Mouse (Mus musculus) kidney, postnatal 0 days (tissue): Measurements from ENCODE around the gene Whamm. TPM values are rescaled to one million over a fixed set of nuclear protein-coding genes. Genes with fewer than 3 reads are reported as not detected.

Source experiments
- ATAC-seq: fragments of 200-750 bp; cut with Nextera tagmentation; replicated peaks from 2 replicates; pipeline ENCODE4 v1.8.0; 2017; ENCODE audit warnings: low read depth, moderate number of reproducible peaks, moderate TSS enrichment, moderate library complexity; ENCODE audit not compliant: low FRiP score
- DNase-seq: peaks from one replicate; pipeline ENCODE4 v3.0.0-alpha.2; 2016; ENCODE audit warnings: low spot score
- H3K27ac ChIP-seq: fragments of 300-500 bp; sonication (generic); 2 replicates; pipeline ENCODE4 v1.5.1; 2014; ENCODE audit warnings: mild to moderate bottlenecking
- H3K27me3 ChIP-seq: fragments of 300-500 bp; sonication (generic); 2 replicates; pipeline ENCODE4 v1.6.1; 2014; ENCODE audit warnings: low read length, mixed read lengths; ENCODE audit not compliant: insufficient read depth
- H3K36me3 ChIP-seq: fragments of 300-500 bp; sonication (generic); 2 replicates; pipeline ENCODE4 v1.6.1; 2014; ENCODE audit warnings: low read length, mixed read lengths; ENCODE audit not compliant: insufficient read depth
- H3K4me1 ChIP-seq: fragments of 300-500 bp; sonication (generic); replicated peaks from 2 replicates; pipeline ENCODE4 v1.6.1; 2014; ENCODE audit warnings: antibody characterized with exemption, low read length, mixed read lengths; ENCODE audit not compliant: insufficient read depth
- H3K4me2 ChIP-seq: fragments of 300-500 bp; sonication (generic); 2 replicates; pipeline ENCODE4 v1.6.1; 2014; ENCODE audit warnings: mild to moderate bottlenecking, low read length, moderate library complexity, mixed read lengths
- H3K4me3 ChIP-seq: fragments of 300-500 bp; sonication (generic); replicated peaks from 2 replicates; pipeline ENCODE4 v1.5.1; 2014; ENCODE audit warnings: low read depth, low read length
- H3K9ac ChIP-seq: fragments of 300-500 bp; sonication (generic); 2 replicates; pipeline ENCODE4 v1.6.1; 2014; ENCODE audit warnings: low read depth, low read length
- H3K9me3 ChIP-seq: fragments of 300-500 bp; sonication (generic); replicated peaks from 2 replicates; pipeline ENCODE4 v1.6.1; 2016; ENCODE audit warnings: low read length, inconsistent platforms, mixed read lengths
- CTCF ChIP-seq: IDR thresholded peaks from 2 replicates; pipeline ENCODE4 v1.5.1; 2016; ENCODE audit warnings: antibody characterized with exemption, low read depth, mild to moderate bottlenecking, moderate library complexity
- WGBS: fragments of 180-500 bp; shearing (Covaris S2); extraction: QIAGEN DNeasy Blood & Tissue Kit; methylation state at CpG from one replicate; pipeline ENCODE4 v1.1.7; 2014; 5-methylcytosine and 5-hydroxymethylcytosine counted together
- polyA plus RNA-seq: library from polyadenylated mRNA; unstranded; fragments of >200 nt; fragmentation: Nextera tagmentation; extraction: Ambion mirVana; gene quantifications from 2 replicates; pipeline ENCODE4 v1.2.1, GENCODE M21; 2015

The Whamm gene
- polyA plus RNA-seq, result 5.1 and 5.7 TPM in 2 replicates

DNA sequence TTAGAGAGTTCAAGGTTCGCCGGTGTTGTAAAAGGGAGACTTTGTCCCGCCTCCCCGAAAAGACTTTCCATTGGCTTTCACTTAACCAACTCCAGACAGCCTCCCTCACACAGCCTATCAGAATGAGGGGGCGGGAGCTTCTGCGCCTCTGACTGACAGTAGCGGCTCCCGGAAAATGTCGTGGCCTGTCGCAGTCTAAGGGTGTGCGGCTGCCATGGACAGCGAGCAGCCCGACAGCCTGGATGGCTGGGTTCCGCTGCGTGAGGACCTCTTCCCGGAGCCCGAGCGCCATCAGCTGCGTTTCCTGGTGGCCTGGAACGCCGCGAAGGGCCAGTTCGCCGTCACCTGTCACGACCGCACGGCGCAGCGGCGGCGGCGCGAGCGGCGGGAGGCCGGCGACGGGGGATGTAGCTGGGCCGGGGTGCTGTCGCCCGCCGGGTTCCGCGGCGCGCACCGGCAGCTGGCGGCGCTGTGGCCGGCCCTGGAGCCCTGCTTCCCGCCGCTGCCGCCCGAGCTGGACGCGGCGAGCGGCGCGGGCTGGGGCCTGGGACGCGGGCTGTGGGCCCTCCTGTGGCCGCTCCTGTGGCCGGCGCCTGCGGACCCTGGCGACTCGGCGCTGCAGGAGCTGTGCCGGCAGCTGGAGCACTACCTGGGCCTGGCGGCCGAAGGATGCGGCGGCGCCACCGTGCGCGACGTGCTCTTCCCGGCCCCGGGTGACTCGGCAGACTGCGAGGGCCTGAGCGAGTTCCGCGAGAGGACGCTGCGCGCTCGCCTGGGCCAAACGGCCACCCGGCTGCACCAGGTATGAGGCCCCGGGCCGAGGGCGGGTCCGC, at the start of gene Whamm:
Whamm (plus strand) TSS at position 159 of the 833 bp plus-strand sequence.
- Histone ChIP-seq H3K9ac (peak within 1 kb of the TSS; percentile 87), H3K4me3 (peak within 1 kb of the TSS; percentile 90), H3K27ac (peak within 1 kb of the TSS; percentile 95), H3K36me3 (0 out of 2 replicates have a peak, but pooled peaks cover 5% of the 10 kb centered on the region), H3K27me3 (no peaks in the 10 kb centered on the region), H3K9me3 (no peaks in the 10 kb centered on the region), H3K4me2 (peak within 1 kb of the TSS; percentile 69), H3K4me1 (0 out of 2 replicates have a peak, but pooled peaks cover 5% of the 10 kb centered on the region)
- DNase-seq (peak; percentile 98), ATAC-seq (peak; percentile 99)
- under 1% methylated on average over 88 of the region's 96 CpGs for WGBS
- TF ChIP-seq CTCF, result peak; percentile 16

DNA sequence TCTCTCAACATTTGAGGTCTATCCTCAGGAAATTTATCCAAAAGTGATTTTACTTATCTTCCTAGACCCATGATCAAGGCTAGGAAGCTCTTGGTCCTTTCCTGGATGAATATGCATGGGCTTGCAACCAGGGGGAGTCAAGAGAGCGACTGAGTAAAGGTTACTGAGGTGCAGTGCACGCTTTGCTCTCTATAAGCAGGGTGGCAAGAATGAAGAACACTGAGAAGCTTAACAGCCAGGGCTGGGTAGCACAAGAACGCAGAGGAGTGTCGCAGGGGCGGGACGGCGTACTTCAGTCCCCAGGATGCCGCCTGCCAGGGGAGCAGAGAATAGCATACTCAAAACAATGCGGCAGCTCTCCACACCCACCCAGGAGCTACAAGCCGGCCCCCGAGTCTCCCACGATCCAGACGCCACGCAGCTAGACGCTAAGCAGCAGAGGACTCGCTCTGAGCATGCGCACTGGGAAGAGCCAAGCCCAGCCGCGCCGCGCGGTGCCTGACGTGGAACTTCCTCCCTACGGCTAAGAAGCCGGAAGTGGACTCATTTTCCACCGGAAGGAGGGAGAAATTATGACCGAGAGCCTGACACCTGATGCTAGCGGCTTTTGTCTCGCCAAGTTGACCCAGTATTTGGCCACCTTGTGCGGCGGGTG, 47.9 kb upstream of the Whamm start:
- peak overlapping the region; percentile 75 for H3K4me3 ChIP-seq
- ATAC-seq (peak; percentile 96), DNase-seq (peak; percentile 97)
- peak overlapping the region; percentile 96 for H3K27ac ChIP-seq
- H3K9ac ChIP-seq, result peak overlapping the region; percentile 67
- WGBS, result under 1% methylated on average over 31 of the region's 31 CpGs
- no peaks in the 10 kb centered on the region for H3K27me3 ChIP-seq
- H3K36me3 ChIP-seq, result no peaks in the 10 kb centered on the region
- H3K4me2 ChIP-seq, result peak overlapping the region; percentile 85
- peak; percentile 59 for TF ChIP-seq CTCF
- no peaks in the 10 kb centered on the region for H3K9me3 ChIP-seq
- H3K4me1 ChIP-seq, result peaks cover 8% of the 10 kb centered on the region; the same call in 1 of the 2 replicates

DNA sequence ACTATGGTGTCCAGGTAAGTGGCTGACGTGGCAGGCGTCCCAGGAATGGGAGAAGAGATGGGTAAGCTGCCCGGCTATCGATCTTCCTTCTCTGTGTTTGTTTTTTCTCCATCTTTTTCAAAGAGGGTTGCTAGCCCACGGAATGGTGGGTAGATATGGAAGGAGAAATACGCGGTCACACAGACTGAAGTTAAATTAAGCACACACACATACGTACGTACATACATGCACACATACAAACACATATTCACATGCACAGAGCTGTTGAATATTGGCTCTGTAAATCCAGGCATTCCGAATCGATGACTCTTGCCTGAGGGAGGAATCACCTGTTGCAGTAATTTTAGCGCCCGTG, 47.4 kb upstream of the Whamm start:
- Histone ChIP-seq H3K4me3 (peak overlapping the region; percentile 75), H3K4me1 (peaks cover 8% of the 10 kb centered on the region; the same call in 1 of the 2 replicates), H3K4me2 (peak overlapping the region; percentile 85), H3K36me3 (no peaks in the 10 kb centered on the region), H3K9ac (peak overlapping the region; percentile 67), H3K9me3 (no peaks in the 10 kb centered on the region), H3K27ac (peak overlapping the region; percentile 96), H3K27me3 (no peaks in the 10 kb centered on the region)
- no peak for TF ChIP-seq CTCF
- no peak for DNase-seq
- ATAC-seq, result no peak
- 8% methylated on average over 13 of the region's 13 CpGs for WGBS

DNA sequence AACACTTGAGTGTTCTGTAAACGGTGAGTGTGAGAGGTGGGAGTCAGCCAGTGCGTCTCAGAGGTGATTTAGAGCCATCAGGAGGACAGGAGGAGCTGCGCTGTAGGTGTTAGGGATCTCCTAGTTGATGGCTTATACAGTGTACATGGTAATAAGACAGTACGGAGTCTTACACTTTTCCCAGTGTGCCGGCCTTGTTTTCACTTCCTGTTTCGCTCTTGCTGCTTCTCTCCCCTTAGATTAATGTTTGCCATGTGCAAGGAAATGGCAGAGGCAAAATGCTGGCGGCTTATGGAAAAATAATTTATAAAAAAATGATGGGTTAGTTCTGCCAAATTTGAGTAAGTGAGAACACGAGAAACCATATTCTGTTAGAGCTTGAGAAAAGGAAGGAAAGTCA, 42.1 kb upstream of the Whamm start:
- Histone ChIP-seq H3K4me2 (no peak overlapping the region), H3K9ac (no peak overlapping the region), H3K4me3 (no peak overlapping the region), H3K27ac (no peak overlapping the region), H3K9me3 (no peaks in the 10 kb centered on the region), H3K27me3 (no peaks in the 10 kb centered on the region), H3K36me3 (peaks cover 33% of the 10 kb centered on the region), H3K4me1 (peaks cover 6% of the 10 kb centered on the region; the same call in 1 of the 2 replicates)
- ATAC-seq, result no peak
- DNase-seq, result no peak
- TF ChIP-seq CTCF, result no peak
- WGBS, result 82% methylated on average over 8 of the region's 8 CpGs

DNA sequence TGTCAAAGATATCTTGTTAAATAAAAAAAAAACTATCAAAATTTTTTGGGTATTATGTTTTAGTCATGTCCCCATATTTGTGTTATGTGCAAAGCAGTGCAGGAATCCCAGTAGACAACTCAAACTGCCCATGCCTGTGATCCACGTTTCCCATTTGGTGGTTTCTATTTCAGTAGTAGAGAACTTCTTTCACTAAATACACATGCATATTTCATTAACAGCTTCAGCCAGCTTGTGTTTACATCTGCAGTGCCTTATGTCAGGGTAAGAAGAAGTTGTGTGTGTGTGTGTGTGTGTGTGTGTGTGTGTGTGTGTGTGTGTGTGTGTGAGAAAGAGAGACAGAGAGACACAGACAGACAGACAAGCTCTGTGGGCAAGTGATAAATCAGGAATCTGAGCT, 39.6 kb upstream of the Whamm start:
- 80% methylated on average over 1 of the region's 1 CpGs for WGBS
- no peak overlapping the region for H3K9ac ChIP-seq

DNA sequence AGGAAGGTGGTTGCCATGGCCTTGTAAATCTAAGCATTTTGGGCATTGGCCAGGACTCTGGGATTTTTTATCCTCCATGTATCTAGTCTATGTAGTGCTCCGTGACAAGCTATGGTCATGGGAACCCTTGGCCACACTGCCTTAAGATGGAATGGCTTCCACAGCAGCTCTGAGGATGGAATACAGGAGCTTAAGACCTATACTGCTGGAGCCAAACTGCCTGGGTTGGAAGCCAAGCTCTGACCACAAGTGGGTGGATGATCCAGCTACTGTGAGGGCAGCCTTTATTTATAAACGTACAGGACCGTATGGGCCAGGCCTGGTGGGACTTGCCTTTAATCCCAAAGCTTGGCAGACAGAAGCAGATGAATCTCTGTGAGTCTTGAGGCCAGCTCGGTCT, 34.6 kb upstream of the Whamm start:
- no peaks in the 10 kb centered on the region for H3K27me3 ChIP-seq
- no peak for DNase-seq
- no peak for TF ChIP-seq CTCF
- no peak overlapping the region for H3K4me3 ChIP-seq
- no peak overlapping the region for H3K9ac ChIP-seq
- no peaks in the 10 kb centered on the region for H3K4me1 ChIP-seq
- H3K4me2 ChIP-seq, result no peak overlapping the region
- WGBS, result 86% methylated on average over 4 of the region's 4 CpGs
- H3K36me3 ChIP-seq, result peaks cover 37% of the 10 kb centered on the region
- no peaks in the 10 kb centered on the region for H3K9me3 ChIP-seq
- no peak for ATAC-seq
- H3K27ac ChIP-seq, result no peak overlapping the region

More for the DNA sequence above, 39.6 kb upstream of the Whamm start:
- DNase-seq, result no peak
- H3K36me3 ChIP-seq, result peaks cover 51% of the 10 kb centered on the region
- H3K4me3 ChIP-seq, result no peak overlapping the region
- H3K4me2 ChIP-seq, result no peak overlapping the region
- no peaks in the 10 kb centered on the region for H3K9me3 ChIP-seq
- H3K27me3 ChIP-seq, result no peaks in the 10 kb centered on the region
- no peaks in the 10 kb centered on the region for H3K4me1 ChIP-seq
- TF ChIP-seq CTCF, result no peak
- ATAC-seq, result no peak
- no peak overlapping the region for H3K27ac ChIP-seq
